8 mouse cellular contexts compared by ENCODE assay signal in genomic region chr6:71708528-71708927, GRCm38 (mm10). TPM values are rescaled to one million over a fixed set of nuclear protein-coding genes. Genes with fewer than 3 reads are reported as not detected.
DNase-seq lines count a peak whose midpoint lies in the region; ATAC-seq and TF ChIP-seq lines count a peak whose summit lies in the region.

No protein-coding gene starts in this region.

- peak overlapping the region; percentile 72 for H3K4me3 ChIP-seq in heart, embryonic 11.5 days (ENCODE audit: low read depth, low read length)
- peak overlapping the region; percentile 84 for H3K4me3 ChIP-seq in ES-Bruce4 (ENCODE audit: low read depth, low read length)
- peak overlapping the region; percentile 70 for H3K4me3 ChIP-seq in forebrain, embryonic 13.5 days
- H3K4me3 ChIP-seq in liver, embryonic 14.5 days (ENCODE audit: insufficient read depth in 1 of 2, low read depth in 2 of 2, low read length in 2 of 2), result peak overlapping the region; percentile 52 to 61

- H3K4me2 ChIP-seq in heart, embryonic 11.5 days, result peak overlapping the region; percentile 89
- peak overlapping the region; percentile 83 for H3K4me2 ChIP-seq in forebrain, embryonic 13.5 days
- peak overlapping the region; percentile 68 for H3K4me2 ChIP-seq in liver, embryonic 14.5 days (ENCODE audit: low read depth)

- no peak for TF ChIP-seq EP300 in ES-Bruce4 (IDR thresholded peaks at IDR 0.05; ENCODE audit: insufficient read depth, low read depth, low read length)
- no peak for TF ChIP-seq EP300 in liver, embryonic 14.5 days (IDR thresholded peaks at IDR 0.05; ENCODE audit: low read depth)

- peak overlapping the region; percentile 75 for H3K9ac ChIP-seq in heart, embryonic 11.5 days (ENCODE audit: low read depth, low read length)
- H3K9ac ChIP-seq in ES-Bruce4 (ENCODE audit: low read depth, poor library complexity, severe bottlenecking), result no peak overlapping the region
- H3K9ac ChIP-seq in forebrain, embryonic 13.5 days, result peak overlapping the region; percentile 84
- no peak overlapping the region for H3K9ac ChIP-seq in liver, embryonic 14.5 days (replicated peaks)

- peak overlapping the region; percentile 86; the same call in 1 of the 2 replicates for H3K27ac ChIP-seq in heart, embryonic 11.5 days (ENCODE audit: low read depth, low read length)
- H3K27ac ChIP-seq in ES-Bruce4 (ENCODE audit: insufficient read depth, low read length), result no peak overlapping the region
- peak overlapping the region; percentile 84 for H3K27ac ChIP-seq in forebrain, embryonic 13.5 days
- no peak overlapping the region for H3K27ac ChIP-seq in liver, embryonic 14.5 days

- H3K9me3 ChIP-seq in heart, embryonic 11.5 days (replicated peaks; ENCODE audit: control insufficient read depth, low read length), result no peaks in the 10 kb centered on the region
- no peaks in the 10 kb centered on the region for H3K9me3 ChIP-seq in ES-Bruce4 (replicated peaks; ENCODE audit: control insufficient read depth, insufficient read depth, low read length, poor library complexity, severe bottlenecking)
- no peaks in the 10 kb centered on the region for H3K9me3 ChIP-seq in forebrain, embryonic 13.5 days (replicated peaks)
- H3K9me3 ChIP-seq in liver, embryonic 14.5 days (ENCODE audit: control insufficient read depth, low read length), result no peaks in the 10 kb centered on the region

- peaks cover 4% of the 10 kb centered on the region; the same call in 1 of the 2 replicates for H3K27me3 ChIP-seq in heart, embryonic 11.5 days (ENCODE audit: control insufficient read depth, insufficient read depth, low read length)
- peaks cover 5% of the 10 kb centered on the region; the same call in 1 of the 2 replicates for H3K27me3 ChIP-seq in ES-Bruce4 (ENCODE audit: control insufficient read depth, insufficient read depth, low read length, poor library complexity, severe bottlenecking)
- H3K27me3 ChIP-seq in forebrain, embryonic 13.5 days, result 0 out of 2 replicates have a peak, but pooled peaks cover 7% of the 10 kb centered on the region
- H3K27me3 ChIP-seq in liver, embryonic 14.5 days (ENCODE audit: control insufficient read depth, insufficient read depth, low read length), result peaks cover 20% of the 10 kb centered on the region

- no peaks in the 10 kb centered on the region for H3K36me3 ChIP-seq in heart, embryonic 11.5 days (ENCODE audit: control insufficient read depth, insufficient read depth, low read length)
- H3K36me3 ChIP-seq in ES-Bruce4 (ENCODE audit: control insufficient read depth, insufficient read depth, low read length, poor library complexity, severe bottlenecking), result no peaks in the 10 kb centered on the region
- H3K36me3 ChIP-seq in forebrain, embryonic 13.5 days (ENCODE audit: poor library complexity, severe bottlenecking), result 0 out of 2 replicates have a peak, but pooled peaks cover 12% of the 10 kb centered on the region
- no peaks in the 10 kb centered on the region for H3K36me3 ChIP-seq in liver, embryonic 14.5 days (replicated peaks; ENCODE audit: control insufficient read depth, insufficient read depth, low read depth)

- intact Hi-C loops in heart, postnatal 10 days (cut with DNase I), result loop anchor here (5.0 kb wide), 1 partner anchor 49 kb away; no protein-coding TSS in a partner anchor

- TF ChIP-seq CTCF in ES-Bruce4 (IDR thresholded peaks at IDR 0.05; ENCODE audit: low read depth, low read length), result no peak
- TF ChIP-seq CTCF in liver, embryonic 14.5 days (IDR thresholded peaks at IDR 0.05; ENCODE audit: low read depth), result no peak

- TF ChIP-seq POLR2A in ES-Bruce4 (IDR thresholded peaks at IDR 0.05; ENCODE audit: insufficient read depth, low read length), result no peak

- no peak for ATAC-seq in heart, embryonic 11.5 days (replicated peaks; ENCODE audit: insufficient number of reproducible peaks, low FRiP score, low TSS enrichment)
- peak; percentile 36 for ATAC-seq in forebrain, embryonic 13.5 days
- no peak for ATAC-seq in liver, embryonic 14.5 days (ENCODE audit: insufficient read depth)

- 2% methylated on average over 3 of the region's 3 CpGs for WGBS in heart, embryonic 11.5 days (ENCODE audit: insufficient replicate concordance)
- WGBS in forebrain, embryonic 13.5 days, result 7% methylated on average over 3 of the region's 3 CpGs
- 8% methylated on average over 3 of the region's 3 CpGs for WGBS in liver, embryonic 14.5 days (ENCODE audit: insufficient replicate concordance)

- DNase-seq in heart, postnatal 10 days, result no peak
- no peak for DNase-seq in liver, embryonic 14.5 days (ENCODE audit: low read depth in 3 of 3, low spot score in 3 of 3)
- DNase-seq in layer of hippocampus, adult 8-10 months (ENCODE audit: low spot score in 2 of 2), result no peak
- no peak for DNase-seq in urinary bladder, postnatal 25 days (ENCODE audit: low spot score)
- no peak for DNase-seq in ovary, adult 18-20 months (ENCODE audit: low spot score)

- peaks cover 8% of the 10 kb centered on the region for H3K4me1 ChIP-seq in heart, embryonic 11.5 days (ENCODE audit: control insufficient read depth, insufficient read depth, low read length)
- H3K4me1 ChIP-seq in ES-Bruce4 (ENCODE audit: control insufficient read depth, insufficient read depth, low read length), result peaks cover 4% of the 10 kb centered on the region
- peaks cover 17% of the 10 kb centered on the region for H3K4me1 ChIP-seq in forebrain, embryonic 13.5 days
- no peaks in the 10 kb centered on the region; a peak in 1 of 4 replicates for H3K4me1 ChIP-seq in liver, embryonic 14.5 days (replicated peaks; ENCODE audit: control insufficient read depth in 2 of 2, insufficient read depth in 2 of 2, low read length in 1 of 2)

RNA-seq across cellular contexts. Expression of gene Reep1, which starts 1.2 kb away (rescaled TPM):
- polyA plus RNA-seq in heart, embryonic 11.5 days (2014; fragmentation: Nextera tagmentation; extraction: Ambion mirVana), result 20.8 and 25.0 TPM in 2 replicates
- 10 to 100 TPM; 20.1 to 21.7 TPM for total RNA-seq in heart, postnatal 10 days (2021)
- polyA plus RNA-seq in ES-Bruce4 (2011; ENCODE audit: insufficient read depth, insufficient read length, low read depth, missing spikeins), result 2.9 and 3.3 TPM in 2 replicates
- 102 and 117 TPM in 2 replicates for polyA plus RNA-seq in forebrain, embryonic 13.5 days (2015; fragmentation: Nextera tagmentation; extraction: Ambion mirVana)
- 1.9 TPM in 2 replicates for polyA plus RNA-seq in liver, embryonic 14.5 days (2012; rRNA removed)
- 2.6 and 3.0 TPM in 2 replicates for polyA plus RNA-seq in liver, embryonic 14.5 days (2014; fragmentation: Nextera tagmentation; extraction: Ambion mirVana)
- total RNA-seq in layer of hippocampus, adult 8-10 months (2022), result 10 to 100 TPM; 69.8 to 75.0 (median 72.7) TPM

Comparison
In these comparisons a context has a peak if more than half of its experiments do, and no peak if none do; other contexts are left out.
1. H3K27ac ChIP-seq: peak in heart, embryonic 11.5 days (single experiment) and forebrain, embryonic 13.5 days (single experiment); none in ES-Bruce4 (single experiment) and liver, embryonic 14.5 days (single experiment).
2. H3K9ac ChIP-seq: peak in heart, embryonic 11.5 days (single experiment) and forebrain, embryonic 13.5 days (single experiment); none in ES-Bruce4 (single experiment) and liver, embryonic 14.5 days (single experiment).
3. Peak in every context shown above with its lines, with median percentiles within 50 percentile points of each other: H3K4me2 ChIP-seq and H3K4me3 ChIP-seq.